Mouse (Mus musculus): ENCODE results near the gene Tpmt.

Gene Tpmt

GRCm38 (mm10) chr13:46983878-46984277 is 60.7 kb downstream of the Tpmt start:
- in situ Hi-C loops (cut with MboI; ENCODE audit: low sequenced_read_pairs): no loop called here

GRCm38 (mm10) chr13:46979836-46980490 is 64.6 kb downstream of the Tpmt start:
- in situ Hi-C loops (cut with MboI; ENCODE audit: low sequenced_read_pairs): no loop called here

- in situ Hi-C loops (cut with MboI; ENCODE audit: low sequenced_read_pairs): no loop called here
These were observed 68.0 kb downstream of the Tpmt start for GRCm38 (mm10) chr13:46976532-46976931.

- in situ Hi-C loops (cut with MboI; ENCODE audit: low sequenced_read_pairs): no loop called here
These were observed 68.6 kb downstream of the Tpmt start for GRCm38 (mm10) chr13:46975930-46976329.

- in situ Hi-C loops (cut with MboI; ENCODE audit: low sequenced_read_pairs): no loop called here
These were observed 69.4 kb downstream of the Tpmt start for GRCm38 (mm10) chr13:46975031-46975551.

Data from CH12F3 (cell line).